Mouse (Mus musculus): ENCODE measurements around the gene Acot8. TPM values are rescaled to one million over a fixed set of nuclear protein-coding genes. Genes with fewer than 3 reads are reported as not detected.

Acot8 gene
- polyA plus RNA-seq, 1 experiment from 2014 or later = 52.5 TPM

- no peak overlapping the region for H3K9ac ChIP-seq (ENCODE audit: low read depth, low read length)
- no peaks in the 10 kb centered on the region for H3K27me3 ChIP-seq (replicated peaks; ENCODE audit: control insufficient read depth, insufficient read depth, low read length)
- H3K27ac ChIP-seq (ENCODE audit: low read depth, low read length) = no peak overlapping the region
- no peaks in the 10 kb centered on the region for H3K9me3 ChIP-seq (ENCODE audit: control insufficient read depth)
- peak; percentile 59 for TF ChIP-seq CTCF (IDR thresholded peaks at IDR 0.05; ENCODE audit: low read depth)
- no peak for ATAC-seq
- H3K36me3 ChIP-seq (ENCODE audit: control insufficient read depth, insufficient read depth) = 0 out of 2 replicates have a peak, but pooled peaks cover 3% of the 10 kb centered on the region
- 0 out of 2 replicates have a peak, but pooled peaks cover 6% of the 10 kb centered on the region for H3K4me1 ChIP-seq (replicated peaks; ENCODE audit: control insufficient read depth, insufficient read depth, low read length)
- whole genome bisulfite sequencing = 74% methylated on average over 7 of the region's 7 CpGs
- no peak overlapping the region for H3K4me3 ChIP-seq (ENCODE audit: low read depth, low read length)
- H3K4me2 ChIP-seq (replicated peaks; ENCODE audit: low read depth) = peak overlapping the region; percentile 91; the same call in 1 of the 2 replicates
Observed at GRCm38 (mm10) chr2:164783926-164784581, 20.6 kb downstream of the Acot8 start.

GRCm38 (mm10) chr2:164781876-164782275, 22.8 kb downstream of the Acot8 start:
- Histone ChIP-seq H3K36me3 (ENCODE audit: control insufficient read depth, insufficient read depth) (no peaks in the 10 kb centered on the region), H3K4me3 (ENCODE audit: low read depth, low read length) (no peak overlapping the region), H3K4me2 (replicated peaks; ENCODE audit: low read depth) (no peak overlapping the region), H3K27me3 (replicated peaks; ENCODE audit: control insufficient read depth, insufficient read depth, low read length) (no peaks in the 10 kb centered on the region), H3K9me3 (ENCODE audit: control insufficient read depth) (no peaks in the 10 kb centered on the region), H3K9ac (ENCODE audit: low read depth, low read length) (no peak overlapping the region), H3K27ac (ENCODE audit: low read depth, low read length) (no peak overlapping the region), H3K4me1 (replicated peaks; ENCODE audit: control insufficient read depth, insufficient read depth, low read length) (0 out of 2 replicates have a peak, but pooled peaks cover 6% of the 10 kb centered on the region)
- WGBS = 74% methylated on average over 4 of the region's 4 CpGs
- ATAC-seq = no peak
- no peak for TF ChIP-seq CTCF (IDR thresholded peaks at IDR 0.05; ENCODE audit: low read depth)

DNA sequence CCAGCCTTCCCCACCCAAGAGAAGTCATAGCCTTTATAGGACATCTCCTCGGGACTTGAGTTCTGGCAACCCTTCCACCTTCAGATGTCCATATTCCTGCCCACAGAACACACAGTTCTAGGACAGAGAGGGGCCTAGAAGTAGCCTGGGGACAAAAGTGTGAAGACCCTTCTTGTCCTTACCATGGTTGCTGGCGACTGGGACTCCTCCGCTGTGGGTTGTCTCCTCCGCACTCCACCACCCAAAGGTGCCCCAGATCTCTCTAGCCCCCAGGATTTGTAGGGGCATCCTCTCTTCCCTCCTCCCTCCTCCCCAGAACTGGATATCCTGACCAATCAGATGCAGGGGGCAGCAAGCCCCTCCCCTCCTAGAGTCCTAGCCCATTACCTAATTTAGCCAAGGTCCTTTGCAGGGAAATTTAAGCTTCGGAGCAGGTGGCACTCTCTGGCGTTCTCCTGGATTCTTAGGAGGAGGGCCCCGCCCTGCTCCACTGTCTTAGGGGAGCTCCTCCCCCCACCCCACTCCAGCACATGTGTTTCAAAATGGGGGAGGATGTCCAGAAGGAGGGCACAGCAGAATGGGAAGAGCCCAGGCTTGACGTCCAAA, 25.1 kb downstream of the Acot8 start, which contains the start of gene Tnnc2:
Gene Tnnc2 (minus strand): TSS at position 487 of the 606 bp plus-strand sequence.
- Histone ChIP-seq H3K27me3 (replicated peaks; ENCODE audit: control insufficient read depth, insufficient read depth, low read length) (no peaks in the 10 kb centered on the region), H3K9me3 (ENCODE audit: control insufficient read depth) (no peaks in the 10 kb centered on the region), H3K4me2 (replicated peaks; ENCODE audit: low read depth) (no peak within 1 kb of the TSS), H3K36me3 (ENCODE audit: control insufficient read depth, insufficient read depth) (no peaks in the 10 kb centered on the region), H3K4me1 (replicated peaks; ENCODE audit: control insufficient read depth, insufficient read depth, low read length) (0 out of 2 replicates have a peak, but pooled peaks cover 3% of the 10 kb centered on the region), H3K9ac (ENCODE audit: low read depth, low read length) (no peak within 1 kb of the TSS), H3K4me3 (ENCODE audit: low read depth, low read length) (no peak within 1 kb of the TSS), H3K27ac (ENCODE audit: low read depth, low read length) (no peak within 1 kb of the TSS)
- 69% methylated on average over 8 of the region's 8 CpGs for WGBS
- no peak for TF ChIP-seq CTCF (IDR thresholded peaks at IDR 0.05; ENCODE audit: low read depth)
- ATAC-seq = no peak

DNA sequence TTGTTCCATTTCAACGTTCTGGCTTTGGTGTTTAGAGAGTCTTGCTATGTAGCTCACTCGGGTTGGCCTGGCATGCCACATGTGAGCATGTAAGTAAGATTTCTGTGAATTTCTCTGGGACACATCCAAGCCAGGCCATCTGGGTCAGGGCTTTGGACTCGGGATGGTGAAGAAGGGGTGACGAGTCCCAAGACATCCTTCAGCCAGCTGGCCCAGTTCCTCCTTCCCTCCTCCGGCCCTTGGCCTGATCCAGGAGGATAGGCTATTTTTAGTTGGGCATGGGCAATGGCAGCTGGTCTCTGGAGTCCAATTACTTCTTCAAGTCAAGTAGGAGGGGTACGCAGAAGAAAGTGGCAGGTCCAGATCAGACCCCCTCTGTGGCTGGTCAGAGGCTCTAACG, 25.9 kb downstream of the Acot8 start:
- H3K9me3 ChIP-seq (ENCODE audit: control insufficient read depth) = no peaks in the 10 kb centered on the region
- no peak overlapping the region for H3K4me3 ChIP-seq (ENCODE audit: low read depth, low read length)
- H3K36me3 ChIP-seq (ENCODE audit: control insufficient read depth, insufficient read depth) = no peaks in the 10 kb centered on the region
- ATAC-seq = no peak
- no peak overlapping the region for H3K4me2 ChIP-seq (replicated peaks; ENCODE audit: low read depth)
- no peak for TF ChIP-seq CTCF (IDR thresholded peaks at IDR 0.05; ENCODE audit: low read depth)
- peaks cover under 1% of the 10 kb centered on the region; the same call in 1 of the 2 replicates for H3K4me1 ChIP-seq (replicated peaks; ENCODE audit: control insufficient read depth, insufficient read depth, low read length)
- H3K9ac ChIP-seq (ENCODE audit: low read depth, low read length) = no peak overlapping the region
- no peak overlapping the region for H3K27ac ChIP-seq (ENCODE audit: low read depth, low read length)
- 77% methylated on average over 7 of the region's 7 CpGs for WGBS
- no peaks in the 10 kb centered on the region for H3K27me3 ChIP-seq (replicated peaks; ENCODE audit: control insufficient read depth, insufficient read depth, low read length)

DNA sequence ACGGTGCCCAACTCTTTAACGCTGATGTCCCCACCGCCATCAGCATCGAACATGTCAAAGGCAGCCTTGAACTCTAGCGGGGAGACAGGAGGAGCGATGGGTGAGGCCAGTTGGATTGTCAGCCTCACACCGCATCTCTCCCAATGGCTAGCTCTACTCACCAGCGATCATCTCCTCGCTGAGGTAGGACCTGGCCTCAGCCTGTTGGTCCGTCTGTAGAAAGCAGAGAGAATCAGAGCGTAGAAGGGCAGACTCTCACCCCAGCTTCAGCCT, 26.7 kb downstream of the Acot8 start:
- no peaks in the 10 kb centered on the region for H3K36me3 ChIP-seq (ENCODE audit: control insufficient read depth, insufficient read depth)
- H3K9ac ChIP-seq (ENCODE audit: low read depth, low read length) = no peak overlapping the region
- peaks cover 3% of the 10 kb centered on the region; the same call in 1 of the 2 replicates for H3K4me1 ChIP-seq (replicated peaks; ENCODE audit: control insufficient read depth, insufficient read depth, low read length)
- TF ChIP-seq CTCF (IDR thresholded peaks at IDR 0.05; ENCODE audit: low read depth) = no peak
- no peak overlapping the region for H3K27ac ChIP-seq (ENCODE audit: low read depth, low read length)
- no peak overlapping the region for H3K4me2 ChIP-seq (replicated peaks; ENCODE audit: low read depth)
- H3K9me3 ChIP-seq (ENCODE audit: control insufficient read depth) = no peaks in the 10 kb centered on the region
- H3K4me3 ChIP-seq (ENCODE audit: low read depth, low read length) = no peak overlapping the region
- WGBS = 91% methylated on average over 11 of the region's 11 CpGs
- H3K27me3 ChIP-seq (replicated peaks; ENCODE audit: control insufficient read depth, insufficient read depth, low read length) = no peaks in the 10 kb centered on the region
- no peak for ATAC-seq

- WGBS = 81% methylated on average over 30 of the region's 30 CpGs
- H3K9me3 ChIP-seq (ENCODE audit: control insufficient read depth) = no peaks in the 10 kb centered on the region
- no peak overlapping the region for H3K4me2 ChIP-seq (replicated peaks; ENCODE audit: low read depth)
- peaks cover 3% of the 10 kb centered on the region; the same call in 1 of the 2 replicates for H3K4me1 ChIP-seq (replicated peaks; ENCODE audit: control insufficient read depth, insufficient read depth, low read length)
- H3K9ac ChIP-seq (ENCODE audit: low read depth, low read length) = no peak overlapping the region
- H3K4me3 ChIP-seq (ENCODE audit: low read depth, low read length) = no peak overlapping the region
- H3K27me3 ChIP-seq (replicated peaks; ENCODE audit: control insufficient read depth, insufficient read depth, low read length) = no peaks in the 10 kb centered on the region
- TF ChIP-seq CTCF (IDR thresholded peaks at IDR 0.05; ENCODE audit: low read depth) = no peak
- no peak for ATAC-seq
- 0 out of 2 replicates have a peak, but pooled peaks cover under 1% of the 10 kb centered on the region for H3K36me3 ChIP-seq (ENCODE audit: control insufficient read depth, insufficient read depth)
- no peak overlapping the region for H3K27ac ChIP-seq (ENCODE audit: low read depth, low read length)
Observed at GRCm38 (mm10) chr2:164777246-164778014, 27.3 kb downstream of the Acot8 start.
